Mouse (Mus musculus): ENCODE data around the gene Gpr4. TPM values are rescaled to one million over a fixed set of nuclear protein-coding genes. Genes with fewer than 3 reads are reported as not detected.

Gpr4 gene
- 0.51 and 0.62 TPM in 2 replicates for polyA plus RNA-seq (2016; fragmentation: Nextera tagmentation; extraction: Ambion mirVana)

GRCm38 (mm10) chr7:19211996-19212755, at the start of gene Gpr4:
Gene Gpr4, plus strand, starts transcription at chr7:19212538.
- Histone ChIP-seq H3K9me3 (replicated peaks) (peaks cover 5% of the 10 kb centered on the region), H3K27me3 (replicated peaks) (peaks cover 69% of the 10 kb centered on the region), H3K27ac (no peak within 1 kb of the TSS), H3K4me1 (peaks cover 21% of the 10 kb centered on the region), H3K4me3 (peak within 1 kb of the TSS; percentile 50), H3K36me3 (no peaks in the 10 kb centered on the region), H3K9ac (peak within 1 kb of the TSS; percentile 7), H3K4me2 (peak within 1 kb of the TSS; percentile 70)
- ATAC-seq = peak; percentile 52; the same call in 1 of the 2 replicates
- 5% methylated on average over 29 of the region's 30 CpGs for WGBS (ENCODE audit: insufficient replicate concordance)

GRCm38 (mm10) chr7:19162928-19163327, 49.4 kb upstream of the Gpr4 start:
- no peak for ATAC-seq
- Histone ChIP-seq H3K27me3 (replicated peaks) (peaks cover 81% of the 10 kb centered on the region), H3K4me3 (no peak overlapping the region), H3K9me3 (replicated peaks) (no peaks in the 10 kb centered on the region), H3K4me2 (no peak overlapping the region), H3K36me3 (no peaks in the 10 kb centered on the region), H3K4me1 (peaks cover 48% of the 10 kb centered on the region), H3K9ac (no peak overlapping the region), H3K27ac (no peak overlapping the region)
- 70% methylated on average over 7 of the region's 7 CpGs for WGBS (ENCODE audit: insufficient replicate concordance)

GRCm38 (mm10) chr7:19163752-19164151, 48.6 kb upstream of the Gpr4 start:
- H3K9ac ChIP-seq = no peak overlapping the region
- ATAC-seq = 0 out of 2 replicates have a peak, but pooled peaks have one; percentile 19
- H3K4me3 ChIP-seq = no peak overlapping the region
- no peak overlapping the region for H3K27ac ChIP-seq
- peak overlapping the region; percentile 57 for H3K4me2 ChIP-seq
- no peaks in the 10 kb centered on the region for H3K36me3 ChIP-seq
- no peaks in the 10 kb centered on the region for H3K9me3 ChIP-seq (replicated peaks)
- 23% methylated on average over 12 of the region's 12 CpGs for WGBS (ENCODE audit: insufficient replicate concordance)
- peaks cover 86% of the 10 kb centered on the region for H3K27me3 ChIP-seq (replicated peaks)
- peaks cover 47% of the 10 kb centered on the region for H3K4me1 ChIP-seq

GRCm38 (mm10) chr7:19164189-19164588, 48.1 kb upstream of the Gpr4 start:
- Histone ChIP-seq H3K27ac (no peak overlapping the region), H3K9ac (peak overlapping the region; percentile 20; the same call in 1 of the 2 replicates), H3K4me1 (peaks cover 47% of the 10 kb centered on the region), H3K27me3 (replicated peaks) (peaks cover 85% of the 10 kb centered on the region), H3K4me3 (no peak overlapping the region), H3K36me3 (no peaks in the 10 kb centered on the region), H3K9me3 (replicated peaks) (no peaks in the 10 kb centered on the region), H3K4me2 (peak overlapping the region; percentile 57)
- WGBS (ENCODE audit: insufficient replicate concordance) = 0% methylated on average over 6 of the region's 6 CpGs
- peak; percentile 45; the same call in 1 of the 2 replicates for ATAC-seq

GRCm38 (mm10) chr7:19164978-19165377, 47.4 kb upstream of the Gpr4 start:
- H3K4me1 ChIP-seq = peaks cover 41% of the 10 kb centered on the region
- no peak overlapping the region for H3K27ac ChIP-seq
- peaks cover 85% of the 10 kb centered on the region for H3K27me3 ChIP-seq (replicated peaks)
- no peak overlapping the region; the same call in 1 of the 2 replicates for H3K9ac ChIP-seq
- peak; percentile 41; the same call in 1 of the 2 replicates for ATAC-seq
- H3K4me2 ChIP-seq = peak overlapping the region; percentile 57
- H3K4me3 ChIP-seq = no peak overlapping the region
- 2% methylated on average over 13 of the region's 13 CpGs for WGBS (ENCODE audit: insufficient replicate concordance)
- H3K36me3 ChIP-seq = no peaks in the 10 kb centered on the region
- no peaks in the 10 kb centered on the region for H3K9me3 ChIP-seq (replicated peaks)

- no peak; the same call in 1 of the 2 replicates for ATAC-seq
- 8% methylated on average over 14 of the region's 14 CpGs for WGBS (ENCODE audit: insufficient replicate concordance)
- Histone ChIP-seq H3K27me3 (replicated peaks) (peaks cover 85% of the 10 kb centered on the region), H3K9me3 (replicated peaks) (no peaks in the 10 kb centered on the region), H3K4me1 (peaks cover 32% of the 10 kb centered on the region), H3K36me3 (no peaks in the 10 kb centered on the region), H3K9ac (no peak within 1 kb of the TSS; the same call in none of the 2 replicates), H3K4me3 (no peak within 1 kb of the TSS), H3K4me2 (peak within 1 kb of the TSS; percentile 57), H3K27ac (no peak within 1 kb of the TSS)
Measured at GRCm38 (mm10) chr7:19165656-19166423, 46.5 kb upstream of the Gpr4 start, which contains the start of gene Gipr. Gene Gipr, minus strand, starts transcription at chr7:19166127.

- H3K4me1 ChIP-seq = peaks cover 35% of the 10 kb centered on the region
Measured at GRCm38 (mm10) chr7:19166990-19167389, 45.3 kb upstream of the Gpr4 start.

GRCm38 (mm10) chr7:19169506-19169905, 42.8 kb upstream of the Gpr4 start:
- Histone ChIP-seq H3K4me2 (no peak overlapping the region), H3K27ac (no peak overlapping the region; the same call in 1 of the 2 replicates), H3K36me3 (no peaks in the 10 kb centered on the region), H3K9ac (no peak overlapping the region), H3K4me1 (peaks cover 34% of the 10 kb centered on the region), H3K9me3 (replicated peaks) (no peaks in the 10 kb centered on the region), H3K4me3 (no peak overlapping the region), H3K27me3 (replicated peaks) (peaks cover 82% of the 10 kb centered on the region)
- WGBS (ENCODE audit: insufficient replicate concordance) = 49% methylated on average over 10 of the region's 10 CpGs
- ATAC-seq = no peak

More at GRCm38 (mm10) chr7:19166990-19167389, 45.3 kb upstream of the Gpr4 start:
- no peak overlapping the region for H3K4me3 ChIP-seq
- H3K9ac ChIP-seq = no peak overlapping the region
- H3K9me3 ChIP-seq (replicated peaks) = no peaks in the 10 kb centered on the region
- H3K4me2 ChIP-seq = no peak overlapping the region
- no peaks in the 10 kb centered on the region for H3K36me3 ChIP-seq
- H3K27me3 ChIP-seq (replicated peaks) = peaks cover 84% of the 10 kb centered on the region
- 66% methylated on average over 3 of the region's 3 CpGs for WGBS (ENCODE audit: insufficient replicate concordance)
- no peak overlapping the region for H3K27ac ChIP-seq
- no peak for ATAC-seq

GRCm38 (mm10) chr7:19170142-19170541, 42.2 kb upstream of the Gpr4 start:
- H3K36me3 ChIP-seq = no peaks in the 10 kb centered on the region
- peaks cover 28% of the 10 kb centered on the region for H3K4me1 ChIP-seq
- no peak for ATAC-seq
- peak overlapping the region; percentile 62 for H3K27ac ChIP-seq
- WGBS (ENCODE audit: insufficient replicate concordance) = 49% methylated on average over 8 of the region's 8 CpGs
- H3K27me3 ChIP-seq (replicated peaks) = peaks cover 81% of the 10 kb centered on the region
- H3K4me3 ChIP-seq = no peak overlapping the region
- H3K9me3 ChIP-seq (replicated peaks) = no peaks in the 10 kb centered on the region
- H3K4me2 ChIP-seq = no peak overlapping the region
- H3K9ac ChIP-seq = no peak overlapping the region

GRCm38 (mm10) chr7:19171831-19172230, 40.5 kb upstream of the Gpr4 start:
- WGBS (ENCODE audit: insufficient replicate concordance) = 21% methylated on average over 8 of the region's 8 CpGs
- Histone ChIP-seq H3K4me3 (no peak overlapping the region), H3K4me2 (no peak overlapping the region), H3K36me3 (no peaks in the 10 kb centered on the region), H3K27me3 (replicated peaks) (peaks cover 85% of the 10 kb centered on the region), H3K4me1 (peaks cover 27% of the 10 kb centered on the region), H3K9ac (no peak overlapping the region), H3K27ac (no peak overlapping the region), H3K9me3 (replicated peaks) (no peaks in the 10 kb centered on the region)
- no peak for ATAC-seq

GRCm38 (mm10) chr7:19172874-19173273, 39.5 kb upstream of the Gpr4 start:
- H3K9ac ChIP-seq = 0 out of 2 replicates have a peak overlapping the region, but pooled peaks have one; percentile 10
- peaks cover 32% of the 10 kb centered on the region for H3K4me1 ChIP-seq
- H3K4me3 ChIP-seq = peak overlapping the region; percentile 25; the same call in 1 of the 2 replicates
- H3K9me3 ChIP-seq (replicated peaks) = no peaks in the 10 kb centered on the region
- ATAC-seq = peak; percentile 48; the same call in 1 of the 2 replicates
- H3K27ac ChIP-seq = no peak overlapping the region
- H3K27me3 ChIP-seq (replicated peaks) = peaks cover 90% of the 10 kb centered on the region
- H3K36me3 ChIP-seq = no peaks in the 10 kb centered on the region
- WGBS (ENCODE audit: insufficient replicate concordance) = 5% methylated on average over 17 of the region's 17 CpGs
- peak overlapping the region; percentile 50 for H3K4me2 ChIP-seq

Measured in liver, embryonic 12.5 days (tissue).